Mouse (Mus musculus) erythroblast, embryonic 14.5 days (primary cell): ENCODE data around the gene Stxbp2. TPM values are rescaled to one million over a fixed set of nuclear protein-coding genes. Genes with fewer than 3 reads are reported as not detected.

ENCODE experiments used
- H3K27me3 ChIP-seq: 2 replicates; pipeline ENCODE4 v1.6.1; 2012; ENCODE audit warnings: inconsistent platforms; ENCODE audit not compliant: control insufficient read depth
- H3K36me3 ChIP-seq: 2 replicates; pipeline ENCODE4 v1.6.1; 2012; ENCODE audit warnings: mild to moderate bottlenecking, inconsistent platforms; ENCODE audit not compliant: control insufficient read depth
- H3K4me1 ChIP-seq: 2 replicates; pipeline ENCODE4 v1.6.1; 2012; ENCODE audit warnings: inconsistent platforms; ENCODE audit not compliant: control insufficient read depth
- H3K4me3 ChIP-seq: replicated peaks from 2 replicates; pipeline ENCODE3; 2012; ENCODE audit warnings: moderate library complexity, mild to moderate bottlenecking, inconsistent platforms
- H3K9me3 ChIP-seq: 2 replicates; pipeline ENCODE4 v1.6.1; 2012; ENCODE audit warnings: low read length, inconsistent platforms, mixed read lengths; ENCODE audit not compliant: control insufficient read depth
- GATA1 ChIP-seq: IDR thresholded peaks from 2 replicates; pipeline ENCODE4 v1.6.1; 2012; ENCODE audit warnings: low read length, inconsistent platforms, mixed read lengths
- TAL1 ChIP-seq: IDR thresholded peaks from 3 replicates; pipeline ENCODE4 v1.6.1; 2012; ENCODE audit warnings: low read length, inconsistent platforms, mixed read lengths
- polyA plus RNA-seq: library from polyadenylated mRNA; stranded (reverse); fragments of >175 nt; gene quantifications from 2 replicates; pipeline ENCODE4 v1.2.3, GENCODE M21; 2012

Stxbp2 gene
- polyA plus RNA-seq, 1 experiment = 13.3 TPM

DNA sequence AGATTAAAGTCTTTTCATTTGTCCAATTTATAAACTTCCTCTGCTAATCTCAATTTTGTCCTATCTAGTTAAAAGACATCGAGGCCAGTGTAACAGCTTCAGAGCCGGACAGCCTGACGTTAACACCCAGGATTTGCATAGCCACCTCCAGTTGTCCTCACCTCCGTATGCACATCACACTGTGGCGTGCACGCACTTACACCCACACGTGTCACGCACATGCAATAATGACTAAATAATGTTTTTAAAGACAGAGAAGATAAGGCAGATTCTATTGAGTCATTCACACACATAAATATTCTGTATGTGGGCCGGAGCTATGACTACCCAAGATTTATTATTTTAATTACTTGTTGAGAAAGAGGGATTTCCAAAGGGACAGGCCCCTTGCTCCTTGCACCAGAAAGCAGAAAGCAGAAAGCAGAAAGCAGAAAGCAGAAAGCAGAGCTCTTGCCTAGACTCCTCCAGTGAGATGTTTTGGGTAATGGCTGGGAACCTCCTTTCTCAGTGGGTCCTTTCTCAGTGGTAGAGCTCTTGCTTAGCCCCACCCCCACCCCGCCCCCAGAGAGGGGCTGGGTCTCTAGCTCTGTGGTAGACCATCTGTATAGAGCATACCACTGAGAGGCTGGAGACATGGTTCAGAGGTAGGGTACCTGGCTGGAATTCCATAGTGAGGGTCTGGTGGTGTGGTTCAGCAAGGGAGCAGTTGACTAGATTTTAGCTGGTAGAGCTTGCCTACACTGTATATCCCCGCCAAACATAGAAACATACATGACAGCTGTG, 24.2 kb downstream of the Stxbp2 start:
- H3K36me3 ChIP-seq = no peaks in the 10 kb centered on the region
- no peaks in the 10 kb centered on the region for H3K4me1 ChIP-seq
- no peaks in the 10 kb centered on the region for H3K9me3 ChIP-seq
- H3K4me3 ChIP-seq = no peak overlapping the region
- TF ChIP-seq TAL1 = no peak
- TF ChIP-seq GATA1 = no peak
- peaks cover 15% of the 10 kb centered on the region for H3K27me3 ChIP-seq

DNA sequence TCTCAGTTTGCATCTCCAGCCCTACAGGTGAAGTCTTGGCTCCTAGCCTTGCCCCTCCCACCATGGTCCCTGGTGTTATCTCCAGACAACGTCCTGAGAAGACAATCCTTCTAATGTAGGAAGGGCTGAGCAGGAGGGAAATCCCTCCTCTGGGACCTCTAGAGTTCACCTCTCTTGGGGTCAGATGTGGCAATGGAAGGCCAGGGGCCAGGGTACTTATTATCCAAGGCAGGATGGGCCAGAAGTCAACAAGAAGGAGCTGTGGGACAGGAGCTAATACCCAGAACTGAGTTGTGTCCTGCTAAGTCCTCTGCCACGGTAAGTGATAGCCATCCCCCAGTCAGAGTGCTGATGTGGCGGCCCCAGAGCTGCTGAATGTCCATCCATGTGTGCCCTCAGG, 24.8 kb downstream of the Stxbp2 start, which contains the start of gene Retn:
TSS of gene Retn (plus strand) at position 245 of the 400 bp plus-strand sequence.
- H3K27me3 ChIP-seq = peaks cover 15% of the 10 kb centered on the region
- H3K4me3 ChIP-seq = no peak within 1 kb of the TSS
- no peaks in the 10 kb centered on the region for H3K36me3 ChIP-seq
- no peak for TF ChIP-seq TAL1
- TF ChIP-seq GATA1 = no peak
- H3K9me3 ChIP-seq = no peaks in the 10 kb centered on the region
- H3K4me1 ChIP-seq = no peaks in the 10 kb centered on the region

DNA sequence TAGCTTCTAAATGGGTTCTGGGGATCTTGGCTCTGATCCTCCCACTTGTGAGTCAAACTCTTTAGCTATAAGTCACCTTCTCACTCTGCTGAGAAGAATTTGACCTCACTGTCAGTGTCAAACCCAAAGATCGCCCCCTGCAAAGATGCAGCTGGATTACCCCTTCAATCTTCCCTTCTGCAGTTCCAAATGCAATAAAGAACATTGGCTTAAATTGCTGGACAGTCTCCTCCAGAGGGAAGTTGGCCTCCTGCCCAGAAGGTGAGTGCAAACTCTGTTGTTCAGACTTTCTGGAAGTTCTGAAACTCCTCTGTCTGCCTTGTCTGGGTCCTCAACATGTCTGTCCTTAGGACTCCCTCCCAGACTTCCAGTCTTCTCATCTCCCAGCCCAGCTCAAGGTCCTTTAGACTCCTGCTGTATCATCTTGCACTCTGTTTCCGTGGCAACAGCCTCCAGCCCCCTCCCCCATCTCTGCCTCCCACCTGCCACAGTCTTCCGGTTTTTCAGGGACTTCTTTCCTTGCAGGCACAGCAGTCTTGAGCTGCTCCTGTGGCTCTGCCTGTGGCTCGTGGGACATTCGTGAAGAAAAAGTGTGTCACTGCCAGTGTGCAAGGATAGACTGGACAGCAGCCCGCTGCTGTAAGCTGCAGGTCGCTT, 26.1 kb downstream of the Stxbp2 start:
- no peaks in the 10 kb centered on the region for H3K9me3 ChIP-seq
- TF ChIP-seq TAL1 (no peak), GATA1 (no peak)
- H3K4me3 ChIP-seq = no peak overlapping the region
- H3K27me3 ChIP-seq = peaks cover 15% of the 10 kb centered on the region
- H3K4me1 ChIP-seq = no peaks in the 10 kb centered on the region
- H3K36me3 ChIP-seq = no peaks in the 10 kb centered on the region

DNA sequence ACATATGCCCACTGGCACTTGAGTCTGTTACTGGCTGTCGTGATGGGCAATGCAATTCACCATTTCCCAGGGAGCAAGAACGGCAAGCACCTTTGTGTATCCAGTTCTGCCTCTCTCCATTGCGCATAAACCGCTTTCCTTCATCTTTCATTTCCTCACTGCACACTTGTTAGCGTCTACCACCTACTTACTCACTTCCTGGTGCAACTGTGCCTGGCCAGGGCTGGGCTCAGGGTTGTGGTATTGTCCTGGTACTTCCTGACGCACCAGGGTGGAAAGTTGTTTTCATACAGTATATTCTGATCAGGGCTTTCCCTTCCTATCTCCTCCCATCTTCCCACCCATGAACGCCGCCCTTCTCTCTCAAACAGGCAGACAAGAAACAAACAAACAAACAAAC, 30.1 kb downstream of the Stxbp2 start:
- no peaks in the 10 kb centered on the region for H3K36me3 ChIP-seq
- no peaks in the 10 kb centered on the region for H3K9me3 ChIP-seq
- H3K27me3 ChIP-seq = peaks cover 11% of the 10 kb centered on the region
- H3K4me1 ChIP-seq = no peaks in the 10 kb centered on the region
- TF ChIP-seq GATA1 (no peak), TAL1 (no peak)
- H3K4me3 ChIP-seq = no peak overlapping the region

DNA sequence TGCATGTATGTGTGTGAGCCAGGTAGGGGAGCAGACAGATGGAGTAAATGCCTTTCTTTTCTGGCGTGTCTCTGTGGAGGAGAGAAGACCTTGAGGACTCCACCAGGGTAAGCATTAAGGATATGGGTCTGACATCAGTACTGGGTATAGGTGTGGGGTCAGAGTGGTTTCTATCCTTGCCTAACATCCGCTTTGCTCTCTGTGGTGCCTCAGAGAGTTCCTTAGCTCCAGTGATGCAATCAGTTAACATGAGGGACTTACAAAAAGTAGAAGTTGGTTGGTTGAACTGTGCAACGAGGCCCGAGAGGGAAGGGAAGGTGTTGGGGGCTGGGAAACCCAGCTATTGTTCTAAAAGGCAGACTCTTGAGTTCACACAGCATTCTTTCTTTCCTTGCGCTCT, 33.6 kb downstream of the Stxbp2 start:
- no peak for TF ChIP-seq TAL1
- no peak for TF ChIP-seq GATA1
- Histone ChIP-seq H3K27me3 (no peaks in the 10 kb centered on the region), H3K4me3 (no peak overlapping the region), H3K36me3 (no peaks in the 10 kb centered on the region), H3K4me1 (no peaks in the 10 kb centered on the region), H3K9me3 (no peaks in the 10 kb centered on the region)

DNA sequence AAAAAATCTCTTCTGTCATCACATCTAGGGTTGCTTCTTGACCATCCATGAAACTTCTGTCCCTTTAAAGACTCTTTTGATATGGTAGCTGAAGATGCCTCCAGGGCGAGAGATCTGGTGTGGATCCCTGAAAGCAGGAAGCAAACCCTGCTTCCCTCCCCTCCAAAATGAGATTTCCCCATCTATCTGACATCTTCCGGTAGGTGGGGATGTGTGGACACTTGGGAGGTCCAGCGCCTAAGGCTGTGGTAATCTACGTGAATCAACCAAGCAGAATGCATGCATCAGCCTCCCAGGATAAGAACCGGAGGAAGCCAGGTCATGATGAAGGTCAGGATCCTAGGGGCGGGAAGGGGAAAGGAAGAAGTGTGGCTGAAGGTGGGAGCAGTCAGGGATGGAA, 34.8 kb downstream of the Stxbp2 start, which contains the start of gene Mcemp1:
TSS of gene Mcemp1 (plus strand) at position 248 of the 400 bp plus-strand sequence.
- Histone ChIP-seq H3K4me1 (no peaks in the 10 kb centered on the region), H3K36me3 (no peaks in the 10 kb centered on the region), H3K27me3 (no peaks in the 10 kb centered on the region), H3K4me3 (no peak within 1 kb of the TSS), H3K9me3 (no peaks in the 10 kb centered on the region)
- no peak for TF ChIP-seq TAL1
- no peak for TF ChIP-seq GATA1

DNA sequence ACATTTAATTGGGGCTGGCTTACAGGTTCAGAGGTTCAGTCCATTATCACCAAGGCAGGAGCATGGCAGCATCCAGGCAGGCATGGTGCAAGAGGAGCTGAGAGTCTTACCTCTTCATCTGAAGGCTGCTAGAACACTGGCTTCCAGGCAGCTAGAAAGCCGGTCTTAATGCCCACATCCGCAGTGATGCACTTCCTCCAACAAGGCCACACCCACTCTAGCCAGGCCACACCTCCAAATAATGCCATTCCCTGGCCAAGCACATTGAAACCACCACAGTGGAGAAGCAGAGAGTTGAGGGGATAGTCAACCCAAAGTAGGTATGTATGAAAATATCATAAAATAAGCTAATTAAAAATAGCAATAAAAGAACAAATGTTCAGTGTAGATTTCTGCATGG, 39.6 kb downstream of the Stxbp2 start:
- Histone ChIP-seq H3K36me3 (no peaks in the 10 kb centered on the region), H3K4me1 (peaks cover 7% of the 10 kb centered on the region), H3K4me3 (no peak overlapping the region), H3K27me3 (no peaks in the 10 kb centered on the region), H3K9me3 (no peaks in the 10 kb centered on the region)
- TF ChIP-seq GATA1 (no peak), TAL1 (no peak)

DNA sequence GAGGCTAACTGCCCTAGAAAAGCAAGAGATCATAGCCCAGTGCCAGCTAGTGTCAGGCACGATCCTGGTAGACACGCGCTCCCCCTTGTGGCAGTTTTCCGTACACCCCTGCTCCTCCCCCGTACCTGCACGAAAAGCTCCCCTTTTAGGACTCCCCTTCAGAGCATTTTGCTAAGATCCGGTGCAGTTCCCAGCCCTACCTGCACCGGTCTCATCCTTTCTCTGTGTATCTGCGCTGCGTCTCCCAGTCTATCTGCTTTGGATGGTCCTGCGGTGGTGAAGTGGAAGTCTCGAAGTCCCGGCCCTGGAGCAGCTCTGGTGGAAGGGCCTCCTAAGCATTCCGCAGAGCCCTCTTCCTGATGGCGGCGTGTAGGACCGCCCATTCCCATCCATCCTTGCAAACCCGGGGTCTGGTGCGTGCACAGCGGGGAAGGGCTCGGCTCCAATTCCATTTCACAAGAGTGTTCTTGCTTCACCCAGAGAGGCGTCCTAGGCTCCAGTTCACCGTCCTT, 41.3 kb downstream of the Stxbp2 start, which contains the start of gene Fcor:
TSS of gene Fcor (minus strand) at position 383 of the 512 bp plus-strand sequence.
- no peaks in the 10 kb centered on the region for H3K27me3 ChIP-seq
- H3K4me1 ChIP-seq = peaks cover 17% of the 10 kb centered on the region
- peak within 1 kb of the TSS; percentile 59 for H3K4me3 ChIP-seq
- H3K36me3 ChIP-seq = no peaks in the 10 kb centered on the region
- H3K9me3 ChIP-seq = no peaks in the 10 kb centered on the region
- TF ChIP-seq TAL1 (no peak), GATA1 (no peak)

DNA sequence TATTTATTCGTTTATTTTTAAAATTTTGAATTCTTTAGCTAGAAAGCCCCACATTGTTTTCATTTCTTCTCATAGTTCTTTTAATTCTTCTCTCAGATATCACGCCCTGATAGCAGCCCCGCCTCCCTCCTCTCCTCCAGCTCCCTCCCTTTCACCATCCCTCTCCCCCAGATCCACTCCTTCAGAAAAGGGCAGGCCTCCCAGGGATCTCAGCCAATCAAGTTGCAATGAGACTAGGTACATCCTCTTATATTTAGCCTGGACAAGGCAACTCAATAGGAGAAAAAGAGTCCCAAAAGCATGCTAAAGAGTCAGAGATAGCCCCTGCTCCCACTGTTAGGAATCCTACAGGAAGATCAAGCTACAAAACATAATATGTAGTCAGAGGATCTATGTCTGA, 43.9 kb downstream of the Stxbp2 start:
- peaks cover 13% of the 10 kb centered on the region for H3K36me3 ChIP-seq
- no peak overlapping the region for H3K4me3 ChIP-seq
- H3K27me3 ChIP-seq = no peaks in the 10 kb centered on the region
- TF ChIP-seq GATA1 (no peak), TAL1 (no peak)
- peaks cover 6% of the 10 kb centered on the region for H3K9me3 ChIP-seq
- peaks cover 33% of the 10 kb centered on the region for H3K4me1 ChIP-seq
